Mouse (Mus musculus) myocyte (in vitro differentiated cells): Measurements from ENCODE around the gene Cbfa2t3. TPM values are rescaled to one million over a fixed set of nuclear protein-coding genes. Genes with fewer than 3 reads are reported as not detected.

Experiments used
- H3K27me3 ChIP-seq: one replicate; pipeline ENCODE4 v1.6.1; 2011; ENCODE audit not compliant: control insufficient read depth, insufficient read depth, insufficient read length
- H3K36me3 ChIP-seq: one replicate; pipeline ENCODE4 v1.6.1; 2011; ENCODE audit not compliant: control insufficient read depth, insufficient read depth
- H3K4me2 ChIP-seq: one replicate; pipeline ENCODE4 v1.6.1; 2011; ENCODE audit warnings: low read depth, control low read depth
- H3K4me3 ChIP-seq: one replicate; pipeline ENCODE4 v1.5.1; 2011; ENCODE audit warnings: mild to moderate bottlenecking, control low read depth, moderate library complexity
- H3K79me2 ChIP-seq: one replicate; pipeline ENCODE4 v1.6.1; 2011; ENCODE audit not compliant: control insufficient read depth, insufficient read depth
- H3ac ChIP-seq: one replicate; pipeline ENCODE4 v1.6.1; 2011; ENCODE audit not compliant: control insufficient read depth, insufficient read length
- CEBPB ChIP-seq: IDR thresholded peaks from 2 replicates; pipeline ENCODE4 v1.6.1; 2011; ENCODE audit warnings: mild to moderate bottlenecking, moderate library complexity; ENCODE audit not compliant: poor library complexity, insufficient read depth, severe bottlenecking
- E2F4 ChIP-seq: IDR thresholded peaks from one replicate; pipeline ENCODE4 v1.6.1; 2011; ENCODE audit warnings: mild to moderate bottlenecking, control low read depth, moderate library complexity; ENCODE audit not compliant: insufficient read depth
- MAX ChIP-seq: IDR thresholded peaks from one replicate; pipeline ENCODE4 v1.6.1; 2011; ENCODE audit warnings: low read depth, mild to moderate bottlenecking, control low read depth
- MYOD1 ChIP-seq, 3 experiments: IDR thresholded peaks; one replicate each; pipeline ENCODE4 v1.6.1; 2011; ENCODE audit warnings: control low read depth in 2 of 3, low read depth in 2 of 3, mild to moderate bottlenecking in 2 of 3, moderate library complexity in 1 of 3; ENCODE audit not compliant: insufficient read length in 2 of 3, control insufficient read depth in 1 of 3
- MYOG ChIP-seq, 3 experiments: IDR thresholded peaks; one replicate each; pipeline ENCODE4 v1.6.1; 2011; ENCODE audit warnings: control low read depth in 2 of 3, low read depth in 2 of 3, mild to moderate bottlenecking in 2 of 3; ENCODE audit not compliant: insufficient read length in 2 of 3, control insufficient read depth in 1 of 3, insufficient read depth in 1 of 3
- POLR2A ChIP-seq: IDR thresholded peaks from one replicate; pipeline ENCODE4 v1.6.1; 2011; ENCODE audit warnings: low read depth, mild to moderate bottlenecking, control low read depth, moderate library complexity; ENCODE audit not compliant: insufficient read length
- POLR2AphosphoS2 ChIP-seq: IDR thresholded peaks from one replicate; pipeline ENCODE4 v1.6.1; 2011; ENCODE audit warnings: low read depth, control low read depth; ENCODE audit not compliant: insufficient read length
- REST ChIP-seq: IDR thresholded peaks from one replicate; pipeline ENCODE4 v1.6.1; 2011; ENCODE audit warnings: mild to moderate bottlenecking, control low read depth, moderate library complexity; ENCODE audit not compliant: insufficient read depth, insufficient read length
- SRF ChIP-seq: IDR thresholded peaks from one replicate; pipeline ENCODE4 v1.6.1; 2011; ENCODE audit warnings: low read depth; ENCODE audit not compliant: control insufficient read depth, insufficient read length
- TCF12 ChIP-seq: IDR thresholded peaks from one replicate; pipeline ENCODE4 v1.6.1; 2011; ENCODE audit warnings: mild to moderate bottlenecking, control low read depth; ENCODE audit not compliant: poor library complexity, insufficient read depth, severe bottlenecking
- TCF3 ChIP-seq: IDR thresholded peaks from one replicate; pipeline ENCODE4 v1.6.1; 2011; ENCODE audit warnings: low read depth, control low read depth; ENCODE audit not compliant: insufficient read length
- USF1 ChIP-seq: IDR thresholded peaks from one replicate; pipeline ENCODE4 v1.6.1; 2011; ENCODE audit warnings: low read depth, mild to moderate bottlenecking, control low read depth, moderate library complexity
- polyA plus RNA-seq: library from polyadenylated mRNA; unstranded; fragments of >200 nt; fragmentation: generic; extraction: Trizol; gene quantifications from one replicate; pipeline ENCODE4 v1.2.1, GENCODE M21; 2012; ENCODE audit warnings: missing spikeins

The Cbfa2t3 gene
- polyA plus RNA-seq, 1 experiment, result 29.5 TPM

DNA sequence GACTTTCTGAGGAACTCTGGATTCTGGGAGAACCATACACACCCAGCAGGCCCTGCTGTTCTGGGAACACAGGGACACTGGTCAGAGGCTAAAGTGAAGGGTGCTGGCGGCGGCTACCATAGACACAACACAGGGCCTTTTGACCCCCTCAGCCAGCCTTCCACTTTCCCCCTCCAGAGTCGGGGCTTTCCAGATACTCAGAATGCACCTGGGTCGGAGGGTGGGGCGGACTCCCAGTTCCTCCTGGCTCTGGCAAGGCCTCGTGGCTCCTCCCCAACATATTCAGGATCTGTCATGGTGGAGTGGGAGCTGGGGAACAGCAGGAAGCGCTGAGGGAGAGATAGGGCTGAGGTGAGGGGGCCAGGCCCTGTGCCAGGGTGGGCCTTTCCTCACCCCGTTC is 6.8 kb downstream of the Cbfa2t3 start:
- no peak for TF ChIP-seq REST
- TF ChIP-seq POLR2A, result no peak
- no peak for TF ChIP-seq MAX
- TF ChIP-seq E2F4, result no peak
- TF ChIP-seq POLR2AphosphoS2, result no peak
- no peak for TF ChIP-seq MYOG (IDR thresholded peaks at IDR 0.05; ENCODE audit: control insufficient read depth in 1 of 3, insufficient read depth in 1 of 3, insufficient read length in 2 of 3, low read depth in 2 of 3)
- no peak for TF ChIP-seq MYOD1 (IDR thresholded peaks at IDR 0.05; ENCODE audit: control insufficient read depth in 1 of 3, insufficient read length in 2 of 3, low read depth in 2 of 3)
- TF ChIP-seq SRF, result no peak
- TF ChIP-seq USF1, result no peak
- TF ChIP-seq TCF3, result no peak
- TF ChIP-seq TCF12, result no peak
- TF ChIP-seq CEBPB, result no peak
- H3K4me3 ChIP-seq, result no peak overlapping the region
- H3K36me3 ChIP-seq, result no peaks in the 10 kb centered on the region
- no peak overlapping the region for H3ac ChIP-seq
- no peaks in the 10 kb centered on the region for H3K79me2 ChIP-seq
- peaks cover 74% of the 10 kb centered on the region for H3K27me3 ChIP-seq
- H3K4me2 ChIP-seq, result no peak overlapping the region

DNA sequence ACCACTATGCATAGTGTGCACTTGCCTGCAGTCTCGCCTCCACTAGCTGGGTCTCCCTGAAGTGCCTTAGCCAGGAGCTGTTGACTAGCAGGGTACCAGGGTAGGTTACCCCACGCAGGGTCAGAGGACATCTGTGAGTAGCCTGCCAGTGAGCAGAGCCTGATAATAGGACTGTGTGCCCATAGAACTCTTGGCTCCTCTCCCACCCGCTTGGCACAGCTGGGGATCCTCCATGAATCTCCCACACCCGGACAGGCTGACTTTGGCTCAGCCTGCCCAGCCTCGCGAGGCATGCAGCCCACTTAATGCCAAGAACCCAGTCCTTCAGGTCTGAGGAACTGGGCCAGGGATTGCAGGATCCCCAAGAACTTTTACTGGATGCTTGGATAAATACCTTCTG is 7.9 kb downstream of the Cbfa2t3 start:
- no peak overlapping the region for H3K4me3 ChIP-seq
- H3ac ChIP-seq, result no peak overlapping the region
- no peak for TF ChIP-seq SRF
- no peak for TF ChIP-seq USF1
- no peak for TF ChIP-seq CEBPB
- no peak for TF ChIP-seq MAX
- TF ChIP-seq MYOG (IDR thresholded peaks at IDR 0.05; ENCODE audit: control insufficient read depth in 1 of 3, insufficient read depth in 1 of 3, insufficient read length in 2 of 3, low read depth in 2 of 3), result no peak
- TF ChIP-seq REST, result no peak
- no peak for TF ChIP-seq TCF12
- TF ChIP-seq TCF3, result no peak
- TF ChIP-seq POLR2AphosphoS2, result no peak
- no peaks in the 10 kb centered on the region for H3K79me2 ChIP-seq
- H3K4me2 ChIP-seq, result no peak overlapping the region
- H3K36me3 ChIP-seq, result no peaks in the 10 kb centered on the region
- peaks cover 83% of the 10 kb centered on the region for H3K27me3 ChIP-seq

GRCm38 (mm10) chr8:122689315-122689714 is 9.6 kb downstream of the Cbfa2t3 start:
- H3ac ChIP-seq, result no peak overlapping the region
- no peak overlapping the region for H3K4me3 ChIP-seq
- H3K79me2 ChIP-seq, result no peaks in the 10 kb centered on the region
- TF ChIP-seq REST, result no peak
- no peak for TF ChIP-seq POLR2A
- TF ChIP-seq TCF12, result no peak
- TF ChIP-seq SRF, result no peak
- no peak for TF ChIP-seq MAX
- no peak for TF ChIP-seq CEBPB
- no peak for TF ChIP-seq TCF3
- TF ChIP-seq MYOD1 (IDR thresholded peaks at IDR 0.05; ENCODE audit: control insufficient read depth in 1 of 3, insufficient read length in 2 of 3, low read depth in 2 of 3), result no peak
- no peak for TF ChIP-seq USF1
- no peak for TF ChIP-seq MYOG (IDR thresholded peaks at IDR 0.05; ENCODE audit: control insufficient read depth in 1 of 3, insufficient read depth in 1 of 3, insufficient read length in 2 of 3, low read depth in 2 of 3)
- no peak for TF ChIP-seq E2F4
- TF ChIP-seq POLR2AphosphoS2, result no peak
- H3K36me3 ChIP-seq, result no peaks in the 10 kb centered on the region
- peaks cover 83% of the 10 kb centered on the region for H3K27me3 ChIP-seq
- no peak overlapping the region for H3K4me2 ChIP-seq

GRCm38 (mm10) chr8:122686879-122687278 is 12.0 kb downstream of the Cbfa2t3 start:
- H3K79me2 ChIP-seq, result no peaks in the 10 kb centered on the region
- H3K4me3 ChIP-seq, result no peak overlapping the region
- H3K27me3 ChIP-seq, result peaks cover 76% of the 10 kb centered on the region
- no peak overlapping the region for H3ac ChIP-seq
- no peak overlapping the region for H3K4me2 ChIP-seq
- no peak for TF ChIP-seq USF1
- no peak for TF ChIP-seq TCF12
- no peak for TF ChIP-seq TCF3
- TF ChIP-seq MYOD1 (IDR thresholded peaks at IDR 0.05; ENCODE audit: control insufficient read depth in 1 of 3, insufficient read length in 2 of 3, low read depth in 2 of 3), result no peak
- H3K36me3 ChIP-seq, result no peaks in the 10 kb centered on the region

- Histone ChIP-seq H3K79me2 (no peaks in the 10 kb centered on the region), H3K4me3 (no peak overlapping the region), H3K36me3 (no peaks in the 10 kb centered on the region), H3K27me3 (peaks cover 79% of the 10 kb centered on the region), H3ac (no peak overlapping the region), H3K4me2 (no peak overlapping the region)
- TF ChIP-seq E2F4, result no peak
- no peak for TF ChIP-seq SRF
- no peak for TF ChIP-seq POLR2A
- TF ChIP-seq USF1, result no peak
- TF ChIP-seq TCF3, result no peak
- TF ChIP-seq MAX, result no peak
- no peak for TF ChIP-seq CEBPB
- TF ChIP-seq POLR2AphosphoS2, result no peak
- no peak for TF ChIP-seq MYOD1 (IDR thresholded peaks at IDR 0.05; ENCODE audit: control insufficient read depth in 1 of 3, insufficient read length in 2 of 3, low read depth in 2 of 3)
- no peak for TF ChIP-seq REST
- TF ChIP-seq TCF12, result no peak
- TF ChIP-seq MYOG (IDR thresholded peaks at IDR 0.05; ENCODE audit: control insufficient read depth in 1 of 3, insufficient read depth in 1 of 3, insufficient read length in 2 of 3, low read depth in 2 of 3), result no peak
Measured at GRCm38 (mm10) chr8:122685097-122685861, 13.6 kb downstream of the Cbfa2t3 start.
